11 mouse cellular contexts compared by ENCODE assay signal in the genomic region with DNA sequence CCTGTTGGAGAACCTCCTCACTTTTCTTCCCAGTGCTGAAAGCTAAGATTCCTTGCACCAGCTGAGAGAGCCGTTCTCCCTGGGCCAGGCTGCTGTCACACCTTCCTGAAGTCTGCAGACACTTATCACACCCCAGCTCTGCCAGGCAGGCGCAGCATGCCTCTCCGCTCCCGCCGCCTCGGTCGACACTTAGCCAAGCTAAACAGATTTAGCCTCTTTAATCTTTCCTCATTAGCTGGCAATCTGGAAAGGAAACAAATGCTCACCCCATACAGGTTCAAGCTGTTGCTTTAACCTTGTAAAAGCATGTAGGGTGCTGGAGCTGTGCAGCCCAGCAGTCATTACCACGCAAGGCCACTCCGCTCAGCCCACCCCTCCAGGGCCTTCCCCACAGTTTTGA.
DNase-seq lines count a peak whose midpoint lies in the region; ATAC-seq lines count a peak whose summit lies in the region.
"Had no signal": no experiment of that assay in that cellular context is flagged by ENCODE, and none has a peak within 500 bp of the region (broad histone marks: within the 10 kb centered on the region; RNA-seq: fewer than 3 reads in every experiment).

No protein-coding gene starts in this region.

- ATAC-seq in forebrain, embryonic 15.5 days (replicated peaks): peak; percentile 57; the same call in 1 of the 2 replicates
- peak; percentile 52; the same call in 1 of the 2 replicates for ATAC-seq in hindbrain, embryonic 16.5 days
- no peak for ATAC-seq in liver, embryonic 11.5 days (replicated peaks; ENCODE audit: low FRiP score)
- ATAC-seq: intestine, embryonic 15.5 days had no signal

- DNase-seq in left cerebral cortex, postnatal 4 days: peak; percentile 49
- DNase-seq in left cerebral cortex, postnatal 36 days (ENCODE audit: low spot score in 2 of 2): no peak
- peak; percentile 15 for DNase-seq in cerebellum, adult 8-10 months
- DNase-seq in adrenal gland, adult 18-20 months (ENCODE audit: low spot score in 2 of 2): no peak
- no peak for DNase-seq in adrenal gland, adult 2 months
- no peak for DNase-seq in liver, embryonic 11.5 days (ENCODE audit: low spot score)
- DNase-seq: lung, embryonic 14.5 days had no signal

- peaks cover 30% of the 10 kb centered on the region for H3K4me1 ChIP-seq in forebrain, embryonic 15.5 days
- H3K4me1 ChIP-seq in hindbrain, embryonic 16.5 days (ENCODE audit: control insufficient read depth, insufficient read depth, low read depth, low read length): peaks cover 8% of the 10 kb centered on the region; the same call in 1 of the 2 replicates
- no peaks in the 10 kb centered on the region for H3K4me1 ChIP-seq in liver, embryonic 11.5 days (replicated peaks; ENCODE audit: control insufficient read depth, insufficient read depth, low read length)
- H3K4me1 ChIP-seq: intestine, embryonic 15.5 days had no signal

- no peak overlapping the region for H3K9ac ChIP-seq in forebrain, embryonic 15.5 days (replicated peaks)
- no peak overlapping the region for H3K9ac ChIP-seq in hindbrain, embryonic 16.5 days (ENCODE audit: low read depth, low read length)
- H3K9ac ChIP-seq in liver, embryonic 11.5 days (ENCODE audit: low read depth, low read length): no peak overlapping the region
- H3K9ac ChIP-seq: intestine, embryonic 15.5 days; lung, embryonic 14.5 days had no signal

- H3K27me3 ChIP-seq in forebrain, embryonic 15.5 days: no peaks in the 10 kb centered on the region
- peaks cover 47% of the 10 kb centered on the region for H3K27me3 ChIP-seq in hindbrain, embryonic 16.5 days (replicated peaks; ENCODE audit: control insufficient read depth, insufficient read depth, low read length)
- H3K27me3 ChIP-seq in liver, embryonic 11.5 days (replicated peaks; ENCODE audit: control insufficient read depth, insufficient read depth, low read length): no peaks in the 10 kb centered on the region
- H3K27me3 ChIP-seq: intestine, embryonic 15.5 days had no signal

- WGBS in forebrain, embryonic 15.5 days: 14% methylated on average over 9 of the region's 9 CpGs
- WGBS in hindbrain, embryonic 16.5 days: 45% methylated on average over 9 of the region's 9 CpGs
- WGBS in liver, embryonic 11.5 days: 56% methylated on average over 9 of the region's 9 CpGs

- intact Hi-C loops in left cerebral cortex, postnatal 4 days (cut with DNase I): no loop called here
- intact Hi-C loops in left cerebral cortex, postnatal 36 days (cut with DNase I): no loop called here

- H3K4me2 ChIP-seq in forebrain, embryonic 15.5 days (replicated peaks): no peak overlapping the region
- no peak overlapping the region for H3K4me2 ChIP-seq in hindbrain, embryonic 16.5 days (ENCODE audit: low read length)
- H3K4me2 ChIP-seq in liver, embryonic 11.5 days: no peak overlapping the region
- H3K4me2 ChIP-seq: intestine, embryonic 15.5 days; lung, embryonic 14.5 days had no signal

- H3K36me3 ChIP-seq in forebrain, embryonic 15.5 days: no peaks in the 10 kb centered on the region
- H3K36me3 ChIP-seq in hindbrain, embryonic 16.5 days (ENCODE audit: control insufficient read depth, insufficient read depth, low read length): no peaks in the 10 kb centered on the region
- H3K36me3 ChIP-seq in liver, embryonic 11.5 days (ENCODE audit: control insufficient read depth, insufficient read depth, low read length): no peaks in the 10 kb centered on the region
- H3K36me3 ChIP-seq: intestine, embryonic 15.5 days had no signal

- H3K4me3 ChIP-seq in forebrain, embryonic 15.5 days: no peak overlapping the region
- no peak overlapping the region for H3K4me3 ChIP-seq in hindbrain, embryonic 16.5 days (ENCODE audit: low read length)
- no peak overlapping the region for H3K4me3 ChIP-seq in liver, embryonic 11.5 days (ENCODE audit: low read depth, low read length)
- H3K4me3 ChIP-seq: intestine, embryonic 15.5 days; myocyte had no signal

- no peaks in the 10 kb centered on the region for H3K9me3 ChIP-seq in forebrain, embryonic 15.5 days
- H3K9me3 ChIP-seq in hindbrain, embryonic 16.5 days (ENCODE audit: control insufficient read depth, low read length): no peaks in the 10 kb centered on the region
- H3K9me3 ChIP-seq in liver, embryonic 11.5 days (ENCODE audit: control insufficient read depth, low read length): no peaks in the 10 kb centered on the region
- H3K9me3 ChIP-seq: intestine, embryonic 15.5 days had no signal

- peak overlapping the region; percentile 4 for H3K27ac ChIP-seq in forebrain, embryonic 15.5 days (replicated peaks)
- H3K27ac ChIP-seq in hindbrain, embryonic 16.5 days (ENCODE audit: low read depth, low read length): no peak overlapping the region
- H3K27ac ChIP-seq in liver, embryonic 11.5 days (ENCODE audit: low read depth, low read length): no peak overlapping the region
- H3K27ac ChIP-seq: intestine, embryonic 15.5 days had no signal

Comparison
In these comparisons a context has a peak if more than half of its experiments do, and no peak if none do; other contexts are left out.
1. DNase-seq: peak in left cerebral cortex, postnatal 4 days (single experiment) and cerebellum, adult 8-10 months (single experiment); none in left cerebral cortex, postnatal 36 days (0 of 2), adrenal gland, adult 18-20 months (0 of 2), adrenal gland, adult 2 months (single experiment) and liver, embryonic 11.5 days (single experiment).